Mouse (Mus musculus) bone marrow, adult 2 months (tissue): Measurements from ENCODE around the gene Olfm1.

ENCODE experiments used
- CTCF ChIP-seq: fragments of 200-500 bp; IDR thresholded peaks from 2 replicates; pipeline ENCODE4 v1.5.1; 2011; ENCODE audit warnings: low read length, control low read depth; ENCODE audit not compliant: control insufficient read depth, insufficient read depth
- POLR2A ChIP-seq: fragments of 200-500 bp; IDR thresholded peaks from 2 replicates; pipeline ENCODE4 v1.6.1; 2011; ENCODE audit warnings: low read depth, mild to moderate bottlenecking, control low read depth, low read length, borderline replicate concordance; ENCODE audit not compliant: control insufficient read depth

DNA sequence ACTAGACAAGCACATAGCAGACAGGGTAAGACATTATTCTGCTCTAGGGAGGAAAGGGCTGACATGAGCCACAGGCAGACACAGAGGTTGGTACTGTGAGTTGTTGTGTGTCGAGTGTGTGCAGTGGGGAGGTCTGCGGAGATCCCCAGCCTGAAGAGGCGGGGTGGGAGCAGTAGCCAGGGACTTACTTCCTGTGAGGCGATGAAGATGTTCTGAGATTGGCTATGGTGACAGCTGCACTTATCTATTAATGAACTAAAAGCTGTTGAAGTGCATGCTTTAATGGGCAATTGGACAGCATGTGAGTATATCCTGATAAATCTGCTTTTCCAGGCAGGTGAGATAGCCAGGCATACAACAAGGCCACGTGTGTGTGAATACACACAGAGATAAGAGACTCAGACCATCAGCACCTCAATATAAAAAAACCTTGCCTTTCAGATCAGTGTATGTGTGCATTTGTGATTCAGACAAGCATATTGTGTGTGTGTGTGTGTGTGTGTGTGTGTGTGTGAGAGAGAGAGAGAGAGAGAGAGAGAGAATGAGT lies 45.5 kb upstream of the Olfm1 start:
- no peak for TF ChIP-seq POLR2A
- TF ChIP-seq CTCF = no peak
